Mouse (Mus musculus): ENCODE measurements around the gene Crtap. TPM values are rescaled to one million over a fixed set of nuclear protein-coding genes. Genes with fewer than 3 reads are reported as not detected.
"Not testable (repeated sequence)": the region's sequence is repeated elsewhere in the genome, so short reads cannot be mapped to it uniquely, and the experiment has no call there.

Gene Crtap
- total RNA-seq, 1 experiment from 2014 or later, result 6.4 TPM

- peak; percentile 87 for ATAC-seq (ENCODE audit: extremely low read depth, insufficient number of reproducible peaks, low FRiP score, poor library complexity, severe bottlenecking)
These were observed 10.6 kb upstream of the Crtap start, which contains the start of the genes Glb1 and Tmppe for GRCm38 (mm10) chr9:114400949-114401684. TSS of gene Glb1 (plus strand) at chr9:114401076. TSS of gene Tmppe (plus strand) at chr9:114401105.

- ATAC-seq (ENCODE audit: extremely low read depth, insufficient number of reproducible peaks, low FRiP score, poor library complexity, severe bottlenecking), result no peak
These were observed 10.1 kb upstream of the Crtap start for GRCm38 (mm10) chr9:114400588-114400948.

- ATAC-seq (ENCODE audit: extremely low read depth, insufficient number of reproducible peaks, low FRiP score, poor library complexity, severe bottlenecking), result no peak
These were observed 9.2 kb upstream of the Crtap start for GRCm38 (mm10) chr9:114399680-114400079.

- no peak for ATAC-seq (ENCODE audit: extremely low read depth, insufficient number of reproducible peaks, low FRiP score, poor library complexity, severe bottlenecking)
These were observed 4.8 kb upstream of the Crtap start for GRCm38 (mm10) chr9:114395258-114395657.

DNA sequence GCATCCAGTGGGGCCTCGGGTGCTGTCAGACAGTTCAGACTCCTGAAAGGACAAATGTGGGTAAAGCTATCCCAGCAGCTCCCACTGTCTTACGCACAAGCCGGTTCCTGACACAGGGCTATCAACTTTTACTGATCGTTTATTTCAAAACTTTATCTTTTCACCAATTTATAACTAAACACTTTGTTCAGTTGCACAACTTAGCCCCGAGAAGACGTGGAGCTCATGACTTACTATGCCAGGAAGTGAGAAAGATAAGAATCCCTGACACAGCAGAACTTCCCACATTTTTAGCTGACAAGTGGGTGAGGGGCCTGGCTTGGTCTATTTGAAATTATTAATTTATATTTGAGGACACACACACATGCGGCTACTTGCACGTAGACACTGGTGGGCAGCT is 4.2 kb upstream of the Crtap start:
- ATAC-seq (ENCODE audit: extremely low read depth, insufficient number of reproducible peaks, low FRiP score, poor library complexity, severe bottlenecking), result no peak

GRCm38 (mm10) chr9:114394136-114394535 is 3.7 kb upstream of the Crtap start:
- ATAC-seq (ENCODE audit: extremely low read depth, insufficient number of reproducible peaks, low FRiP score, poor library complexity, severe bottlenecking), result not testable (repeated sequence)

GRCm38 (mm10) chr9:114390749-114391075 is 237 bp upstream of the Crtap start:
- ATAC-seq (ENCODE audit: extremely low read depth, insufficient number of reproducible peaks, low FRiP score, poor library complexity, severe bottlenecking), result no peak

- ATAC-seq (ENCODE audit: extremely low read depth, insufficient number of reproducible peaks, low FRiP score, poor library complexity, severe bottlenecking), result peak; percentile 31; the same call in 1 of the 2 replicates
These were observed 1.0 kb downstream of the Crtap start for GRCm38 (mm10) chr9:114389371-114389904.

DNA sequence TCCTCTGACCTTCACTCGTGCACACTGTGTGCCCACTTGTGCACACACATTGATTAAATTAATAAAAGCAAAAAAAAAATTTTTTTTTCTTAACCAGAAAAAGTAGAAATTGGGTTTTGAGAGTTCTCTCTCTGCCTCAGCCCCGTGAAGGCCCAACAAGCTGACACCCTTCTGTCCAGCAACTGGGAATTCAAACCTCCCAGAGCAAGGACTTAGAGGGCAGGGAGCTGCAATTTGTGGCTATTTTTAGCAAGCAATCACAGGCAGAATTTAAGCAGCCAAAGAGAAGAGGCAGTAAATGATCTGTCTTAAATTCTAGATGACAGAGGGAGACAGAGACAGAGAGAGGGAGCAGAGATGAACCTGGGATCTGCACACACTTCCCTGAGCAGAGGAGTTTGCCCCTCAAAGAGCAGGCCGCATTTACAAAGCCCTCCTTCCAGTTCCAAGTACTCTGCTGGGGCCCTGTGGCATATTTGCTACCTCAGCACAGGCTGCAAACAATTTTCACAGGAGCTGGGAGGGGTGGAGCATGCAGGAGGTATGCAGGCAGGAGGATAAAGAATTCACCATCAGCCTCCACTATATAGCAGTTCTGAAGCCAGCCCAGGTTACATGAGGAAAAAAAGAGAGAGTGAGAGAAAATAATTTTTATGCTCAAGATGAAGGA is 1.6 kb downstream of the Crtap start:
- no peak for ATAC-seq (ENCODE audit: extremely low read depth, insufficient number of reproducible peaks, low FRiP score, poor library complexity, severe bottlenecking)

DNA sequence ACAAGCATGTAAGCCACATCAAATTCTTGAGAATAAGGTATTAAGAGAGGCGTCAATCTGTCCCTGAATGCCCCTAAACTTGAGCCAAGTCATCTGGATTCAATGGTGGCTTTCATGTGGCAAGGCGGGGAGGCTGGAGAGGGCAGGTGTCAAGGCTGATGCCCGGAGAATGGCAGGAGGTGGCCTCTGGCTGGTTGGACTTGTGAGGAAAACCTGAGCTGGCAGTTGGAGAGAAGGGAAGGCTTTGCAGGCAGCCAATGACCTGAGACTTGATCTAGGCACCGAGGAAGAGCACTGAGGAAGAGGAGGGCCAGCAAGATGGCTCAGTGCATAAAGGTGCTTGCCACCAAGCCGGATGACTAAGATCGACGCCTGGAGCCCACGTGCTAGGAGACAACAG is 2.2 kb downstream of the Crtap start:
- ATAC-seq (ENCODE audit: extremely low read depth, insufficient number of reproducible peaks, low FRiP score, poor library complexity, severe bottlenecking), result no peak

- ATAC-seq (ENCODE audit: extremely low read depth, insufficient number of reproducible peaks, low FRiP score, poor library complexity, severe bottlenecking), result no peak
These were observed 3.4 kb downstream of the Crtap start for GRCm38 (mm10) chr9:114387086-114387485.

DNA sequence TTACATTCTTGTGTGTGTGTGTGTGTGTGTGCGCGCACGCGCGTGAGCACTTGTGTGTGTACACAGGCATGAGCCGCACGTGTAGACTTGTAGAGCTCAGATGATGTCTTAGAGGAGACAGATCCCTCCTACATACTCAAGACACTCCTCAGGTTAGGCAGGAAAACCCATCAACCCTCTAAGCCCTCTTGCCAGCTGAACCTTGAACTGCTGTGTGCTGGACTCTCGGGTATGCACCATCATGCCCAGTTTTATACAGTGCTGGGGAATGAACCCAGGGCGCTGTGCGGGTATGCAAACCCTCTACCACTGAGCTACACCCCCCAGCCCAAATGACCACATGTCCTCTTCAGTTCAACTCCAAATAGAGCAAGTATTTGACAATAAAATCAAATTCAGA is 5.3 kb downstream of the Crtap start:
- ATAC-seq (ENCODE audit: extremely low read depth, insufficient number of reproducible peaks, low FRiP score, poor library complexity, severe bottlenecking), result no peak

DNA sequence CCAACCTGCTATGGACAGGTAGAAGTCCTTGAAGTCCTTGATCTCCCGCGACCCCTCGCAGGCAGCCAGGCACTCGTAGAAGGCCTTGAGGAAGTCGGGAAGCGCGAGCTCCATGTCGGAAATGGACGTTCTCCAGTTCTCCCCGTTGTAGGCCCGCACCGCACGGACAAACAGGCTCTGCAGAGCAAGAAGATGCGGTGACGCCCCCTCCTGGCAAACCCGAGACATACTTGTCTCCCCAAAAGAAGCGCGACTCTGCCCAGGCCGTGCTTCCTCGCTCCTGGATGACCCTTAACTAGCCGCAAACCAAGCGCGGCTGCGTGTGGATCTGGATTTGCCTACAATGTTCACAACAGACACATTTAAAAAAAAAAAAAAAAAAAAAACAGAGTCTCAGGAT is 5.8 kb downstream of the Crtap start:
- ATAC-seq (ENCODE audit: extremely low read depth, insufficient number of reproducible peaks, low FRiP score, poor library complexity, severe bottlenecking), result no peak

- no peak for ATAC-seq (ENCODE audit: extremely low read depth, insufficient number of reproducible peaks, low FRiP score, poor library complexity, severe bottlenecking)
These were observed 7.4 kb downstream of the Crtap start for GRCm38 (mm10) chr9:114382936-114383710.

DNA sequence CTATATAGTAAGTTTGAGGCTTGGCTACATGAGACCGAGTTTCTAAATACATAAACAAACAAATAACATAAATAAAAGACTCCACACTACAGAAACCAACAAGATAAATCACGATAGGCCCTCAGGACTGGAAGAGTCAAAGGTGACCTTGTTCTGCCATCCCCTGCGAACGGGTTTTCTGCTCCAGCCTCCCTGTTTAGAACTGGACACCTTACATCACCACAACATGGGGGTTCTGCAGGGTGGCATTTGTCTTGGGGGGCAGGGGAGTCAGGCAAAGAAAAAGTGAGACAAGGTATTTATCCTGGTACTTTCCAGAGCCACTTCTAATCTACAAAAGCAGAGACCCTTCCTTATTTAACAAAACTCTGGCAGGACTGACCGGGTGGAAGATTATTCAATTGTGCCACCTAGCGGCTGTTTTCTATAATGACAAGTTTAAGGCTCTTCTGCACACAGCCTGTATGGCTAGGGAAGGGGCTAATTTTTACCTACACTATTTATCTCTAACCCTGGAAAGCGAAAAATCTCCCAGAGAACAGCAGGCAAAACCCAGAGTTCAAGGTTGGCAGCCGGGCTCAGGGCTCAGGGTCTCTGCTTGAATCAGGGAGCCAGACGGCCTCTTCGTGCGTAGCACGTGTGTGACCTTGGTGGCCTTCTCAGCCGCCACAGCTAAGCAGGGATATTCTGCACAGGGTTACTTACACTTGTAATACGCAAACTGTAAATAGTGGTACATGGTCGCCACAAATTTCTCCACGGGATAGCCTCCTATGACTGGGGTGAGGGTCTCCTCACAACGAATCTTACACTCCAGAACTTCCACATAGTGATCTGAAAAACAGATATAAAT is 9.4 kb downstream of the Crtap start:
- ATAC-seq (ENCODE audit: extremely low read depth, insufficient number of reproducible peaks, low FRiP score, poor library complexity, severe bottlenecking), result 0 out of 2 replicates have a peak, but pooled peaks have one; percentile 53

- ATAC-seq (ENCODE audit: extremely low read depth, insufficient number of reproducible peaks, low FRiP score, poor library complexity, severe bottlenecking), result no peak
These were observed 10.6 kb downstream of the Crtap start for GRCm38 (mm10) chr9:114379871-114380270.

- no peak for ATAC-seq (ENCODE audit: extremely low read depth, insufficient number of reproducible peaks, low FRiP score, poor library complexity, severe bottlenecking)
These were observed 13.3 kb downstream of the Crtap start for GRCm38 (mm10) chr9:114377168-114377567.

- no peak for ATAC-seq (ENCODE audit: extremely low read depth, insufficient number of reproducible peaks, low FRiP score, poor library complexity, severe bottlenecking)
These were observed 15.1 kb downstream of the Crtap start for GRCm38 (mm10) chr9:114375276-114375962.

Data from neutrophil, adult 5-6 weeks (primary cell).